Mouse (Mus musculus) neural tube, embryonic 14.5 days (tissue): Measurements from ENCODE around the gene Rgs9bp. TPM values are rescaled to one million over a fixed set of nuclear protein-coding genes. Genes with fewer than 3 reads are reported as not detected.
"Not testable (repeated sequence)": the region's sequence is repeated elsewhere in the genome, so short reads cannot be mapped to it uniquely, and the experiment has no call there.

Source experiments
- ATAC-seq: fragments of 200-750 bp; cut with Nextera tagmentation; 2 replicates; pipeline ENCODE4 v1.8.0; 2017; ENCODE audit warnings: low read depth, mild to moderate bottlenecking, moderate TSS enrichment, moderate library complexity
- H3K27ac ChIP-seq: fragments of 300-500 bp; sonication (generic); 2 replicates; pipeline ENCODE4 v1.5.1; 2014; ENCODE audit warnings: low read depth, mild to moderate bottlenecking, control low read depth, low read length, moderate library complexity, mixed read lengths
- H3K27me3 ChIP-seq: fragments of 300-500 bp; sonication (generic); 2 replicates; pipeline ENCODE4 v1.6.1; 2014; ENCODE audit warnings: low read length; ENCODE audit not compliant: control insufficient read depth, insufficient read depth
- H3K36me3 ChIP-seq: fragments of 300-500 bp; sonication (generic); 2 replicates; pipeline ENCODE4 v1.6.1; 2014; ENCODE audit warnings: low read length, mixed read lengths; ENCODE audit not compliant: control insufficient read depth, insufficient read depth
- H3K4me1 ChIP-seq: fragments of 300-500 bp; sonication (generic); 2 replicates; pipeline ENCODE4 v1.6.1; 2014; ENCODE audit warnings: low read length; ENCODE audit not compliant: control insufficient read depth, insufficient read depth
- H3K4me2 ChIP-seq: fragments of 300-500 bp; sonication (generic); 2 replicates; pipeline ENCODE4 v1.6.1; 2014; ENCODE audit warnings: mild to moderate bottlenecking, low read depth, low read length, control low read depth
- H3K4me3 ChIP-seq: fragments of 300-500 bp; sonication (generic); 2 replicates; pipeline ENCODE4 v1.5.1; 2014; ENCODE audit warnings: low read depth, low read length, control low read depth, mixed read lengths
- H3K9ac ChIP-seq: fragments of 300-500 bp; sonication (generic); replicated peaks from 2 replicates; pipeline ENCODE4 v1.6.1; 2014; ENCODE audit warnings: low read depth, mild to moderate bottlenecking, control low read depth, low read length, mixed read lengths
- H3K9me3 ChIP-seq: fragments of 300-500 bp; sonication (generic); 2 replicates; pipeline ENCODE4 v1.6.1; 2016; ENCODE audit warnings: low read length; ENCODE audit not compliant: control insufficient read depth
- WGBS: fragments of 180-500 bp; shearing (Covaris S2); extraction: QIAGEN DNeasy Blood & Tissue Kit; methylation state at CpG from one replicate; pipeline ENCODE4 v1.1.7; 2014; 5-methylcytosine and 5-hydroxymethylcytosine counted together
- polyA plus RNA-seq: library from polyadenylated mRNA; unstranded; fragments of >200 nt; fragmentation: Nextera tagmentation; extraction: Ambion mirVana; gene quantifications from 2 replicates; pipeline ENCODE4 v1.2.1, GENCODE M21; 2014

Rgs9bp gene
- polyA plus RNA-seq, 1 experiment from 2014 or later, result 0.08 TPM

DNA sequence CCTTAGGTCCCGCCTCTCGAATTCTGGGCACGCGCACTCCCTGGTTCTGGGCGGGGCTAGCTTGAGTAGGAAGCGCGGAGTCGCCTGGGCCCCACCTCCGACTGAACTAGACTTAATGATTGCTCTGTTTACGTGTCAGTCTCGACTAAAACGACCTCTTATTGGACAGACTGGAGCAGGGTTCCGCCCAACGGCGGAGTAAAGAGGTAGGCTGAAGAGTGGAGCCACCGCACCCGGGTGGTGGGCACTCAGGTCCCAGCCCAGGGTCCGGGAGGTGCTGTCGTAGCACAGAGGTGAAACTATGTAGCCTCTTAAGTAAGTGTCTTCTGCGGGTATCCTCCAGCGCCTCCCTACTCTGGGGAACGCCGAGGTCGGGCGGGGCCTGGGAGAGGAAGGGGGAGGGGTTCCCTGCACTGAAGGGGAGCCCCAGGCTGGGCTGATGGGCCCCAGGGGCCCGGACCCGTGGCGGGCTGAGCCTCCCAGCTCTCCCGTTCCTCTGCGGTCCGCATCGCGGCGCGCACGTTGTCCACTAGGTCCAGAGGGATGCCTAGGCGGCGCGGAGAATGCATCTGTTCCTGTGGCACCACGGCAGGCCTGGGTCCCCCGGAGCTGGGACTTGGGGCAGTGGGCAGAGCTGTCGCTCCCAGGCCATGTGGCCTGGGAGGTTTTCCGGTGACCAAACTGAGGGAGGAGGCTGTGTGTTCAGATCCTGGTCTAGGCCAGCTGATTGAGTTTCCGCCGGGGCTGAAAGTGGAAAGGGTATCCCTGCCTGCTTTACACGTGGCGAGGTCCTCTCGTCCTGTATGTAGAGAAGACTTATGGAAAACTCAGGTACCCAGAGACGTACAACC, 898 bp upstream of the Rgs9bp start, which contains the start of gene Ankrd27:
Ankrd27 (plus strand) TSS at position 190 of the 851 bp plus-strand sequence.
- H3K4me3 ChIP-seq, result peak within 1 kb of the TSS; percentile 94
- peaks cover 21% of the 10 kb centered on the region for H3K4me1 ChIP-seq
- H3K9me3 ChIP-seq, result no peaks in the 10 kb centered on the region
- under 1% methylated on average over 49 of the region's 49 CpGs for WGBS
- H3K36me3 ChIP-seq, result no peaks in the 10 kb centered on the region
- H3K4me2 ChIP-seq, result peak within 1 kb of the TSS; percentile 100
- H3K27ac ChIP-seq, result peak within 1 kb of the TSS; percentile 46
- peak; percentile 98 for ATAC-seq
- peak within 1 kb of the TSS; percentile 82 for H3K9ac ChIP-seq
- H3K27me3 ChIP-seq, result peaks cover 19% of the 10 kb centered on the region

DNA sequence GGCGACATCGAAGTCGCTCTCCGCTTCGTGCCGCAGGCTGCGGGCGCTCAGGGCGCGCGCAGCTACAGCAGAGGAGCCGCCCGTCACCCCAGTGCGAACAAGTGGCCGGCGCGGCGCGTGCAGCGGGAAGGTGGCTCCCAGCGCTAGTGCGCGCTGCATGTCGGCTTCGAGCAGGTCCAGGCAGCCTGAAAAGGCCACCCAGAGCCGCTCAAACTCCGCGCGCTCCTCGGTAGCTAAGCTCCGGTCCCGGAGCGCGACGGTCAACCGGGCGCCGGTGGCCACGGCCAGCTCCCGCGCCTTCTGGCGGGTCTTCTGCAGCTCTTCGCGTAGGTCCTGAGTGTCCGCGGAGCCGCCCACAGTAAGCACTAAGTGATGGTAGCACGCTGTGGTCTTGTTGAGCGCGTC, 594 bp downstream of the Rgs9bp start:
- Histone ChIP-seq H3K4me3 (peak overlapping the region; percentile 94), H3K4me1 (peaks cover 21% of the 10 kb centered on the region), H3K9ac (peak overlapping the region; percentile 44), H3K4me2 (peak overlapping the region; percentile 100), H3K27me3 (peaks cover 19% of the 10 kb centered on the region), H3K27ac (no peak overlapping the region), H3K9me3 (no peaks in the 10 kb centered on the region), H3K36me3 (no peaks in the 10 kb centered on the region)
- no peak for ATAC-seq
- WGBS, result 1% methylated on average over 45 of the region's 50 CpGs

DNA sequence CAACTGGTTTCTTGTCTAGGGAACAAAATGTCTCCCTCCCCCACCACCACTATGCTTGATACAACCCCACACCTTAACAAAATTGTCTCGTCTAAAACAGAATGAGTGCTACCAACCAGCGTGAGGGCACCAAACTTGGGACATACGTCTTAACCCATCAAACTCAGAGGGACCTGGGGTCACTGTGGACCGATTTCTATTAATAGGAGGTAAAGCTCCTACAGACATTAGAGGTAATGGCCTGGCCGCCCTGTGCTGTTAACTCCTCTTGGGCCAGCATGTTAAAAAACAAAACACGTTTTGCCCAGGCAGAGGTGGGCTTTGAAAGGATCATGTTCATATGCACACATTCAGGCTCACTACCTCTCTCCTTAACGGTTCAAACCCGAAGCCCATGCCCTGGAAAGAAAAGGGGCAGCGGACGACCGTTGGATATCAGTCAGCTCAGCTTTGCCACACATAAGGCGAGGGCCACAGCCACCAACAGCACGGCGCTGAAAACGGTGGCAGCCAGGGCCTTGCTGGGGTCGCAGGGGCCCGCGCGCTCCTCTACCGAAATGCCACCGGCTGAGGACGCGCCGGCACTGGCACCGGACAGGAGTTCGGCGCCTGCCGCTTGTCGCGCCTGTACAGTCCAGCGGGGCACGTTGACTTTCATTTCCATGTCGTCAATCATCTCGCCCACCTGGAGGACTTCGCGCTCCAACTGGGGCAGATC, 1.2 kb downstream of the Rgs9bp start:
- Histone ChIP-seq H3K4me1 (peaks cover 21% of the 10 kb centered on the region), H3K9ac (peak overlapping the region; percentile 44), H3K27me3 (peaks cover 19% of the 10 kb centered on the region), H3K9me3 (no peaks in the 10 kb centered on the region), H3K27ac (no peak overlapping the region), H3K4me2 (peak overlapping the region; percentile 100), H3K36me3 (no peaks in the 10 kb centered on the region), H3K4me3 (peak overlapping the region; percentile 94)
- 4% methylated on average over 36 of the region's 36 CpGs for WGBS
- no peak for ATAC-seq

- no peak overlapping the region for H3K27ac ChIP-seq
- no peak overlapping the region for H3K4me2 ChIP-seq
- no peaks in the 10 kb centered on the region for H3K9me3 ChIP-seq
- H3K9ac ChIP-seq, result no peak overlapping the region
- 24% methylated on average over 11 of the region's 11 CpGs for WGBS
- peaks cover 21% of the 10 kb centered on the region for H3K4me1 ChIP-seq
- H3K27me3 ChIP-seq, result peaks cover 19% of the 10 kb centered on the region
- H3K36me3 ChIP-seq, result no peaks in the 10 kb centered on the region
- ATAC-seq, result no peak
- no peak overlapping the region for H3K4me3 ChIP-seq
Observed at GRCm38 (mm10) chr7:35583476-35584025, 1.8 kb downstream of the Rgs9bp start.

- WGBS, result 79% methylated on average over 5 of the region's 5 CpGs
- H3K4me2 ChIP-seq, result no peak overlapping the region
- no peaks in the 10 kb centered on the region for H3K9me3 ChIP-seq
- no peaks in the 10 kb centered on the region for H3K36me3 ChIP-seq
- peaks cover 19% of the 10 kb centered on the region for H3K27me3 ChIP-seq
- H3K4me1 ChIP-seq, result peaks cover 21% of the 10 kb centered on the region
- H3K9ac ChIP-seq, result no peak overlapping the region
- H3K4me3 ChIP-seq, result no peak overlapping the region
- no peak for ATAC-seq
- no peak overlapping the region for H3K27ac ChIP-seq
Observed at GRCm38 (mm10) chr7:35582719-35583118, 2.7 kb downstream of the Rgs9bp start.

DNA sequence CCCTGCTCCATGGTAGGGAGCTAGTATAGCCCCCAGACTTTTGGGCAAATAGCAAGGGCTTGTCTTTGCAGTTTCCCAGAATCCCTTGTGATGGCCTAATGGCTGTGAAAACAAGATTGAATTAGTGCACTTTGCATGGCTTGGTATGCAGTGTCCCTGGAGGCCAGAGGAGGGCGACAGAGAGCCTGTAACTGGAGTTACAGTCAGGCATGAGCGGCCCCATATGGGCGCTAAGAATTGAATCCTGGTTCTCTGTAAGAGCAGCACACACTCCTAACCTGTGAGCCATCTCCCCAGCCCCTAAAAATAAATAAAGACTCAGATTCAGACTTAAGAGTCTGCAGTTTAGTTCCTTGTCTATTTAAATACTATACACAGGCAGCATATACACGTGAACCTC, 5.5 kb downstream of the Rgs9bp start:
- H3K27me3 ChIP-seq, result peaks cover 17% of the 10 kb centered on the region
- H3K36me3 ChIP-seq, result no peaks in the 10 kb centered on the region
- peaks cover 8% of the 10 kb centered on the region for H3K4me1 ChIP-seq
- no peak overlapping the region for H3K9ac ChIP-seq
- H3K9me3 ChIP-seq, result no peaks in the 10 kb centered on the region
- no peak overlapping the region for H3K4me3 ChIP-seq
- 30% methylated on average over 4 of the region's 4 CpGs for WGBS
- ATAC-seq, result no peak
- H3K4me2 ChIP-seq, result no peak overlapping the region
- H3K27ac ChIP-seq, result no peak overlapping the region

GRCm38 (mm10) chr7:35570883-35571282, 14.5 kb downstream of the Rgs9bp start:
- ATAC-seq, H3K4me2 ChIP-seq: not testable (repeated sequence)

GRCm38 (mm10) chr7:35569724-35570123, 15.7 kb downstream of the Rgs9bp start:
- not testable (repeated sequence) for H3K4me3 ChIP-seq, H3K27me3 ChIP-seq, H3K36me3 ChIP-seq, H3K9me3 ChIP-seq, H3K4me2 ChIP-seq, H3K4me1 ChIP-seq, H3K9ac ChIP-seq, H3K27ac ChIP-seq, ATAC-seq
- WGBS, result 91% methylated on average over 4 of the region's 4 CpGs

More at GRCm38 (mm10) chr7:35570883-35571282, 14.5 kb downstream of the Rgs9bp start:
- H3K9ac ChIP-seq, H3K4me3 ChIP-seq, H3K9me3 ChIP-seq, H3K4me1 ChIP-seq, H3K36me3 ChIP-seq, H3K27ac ChIP-seq, H3K27me3 ChIP-seq: not testable (repeated sequence)
- 26% methylated on average over 6 of the region's 6 CpGs for WGBS

- not testable (repeated sequence) for H3K36me3 ChIP-seq, H3K4me3 ChIP-seq, H3K27ac ChIP-seq, ATAC-seq, H3K9ac ChIP-seq, H3K4me1 ChIP-seq, H3K27me3 ChIP-seq, H3K9me3 ChIP-seq, H3K4me2 ChIP-seq
- WGBS, result 81% methylated on average over 13 of the region's 13 CpGs
Observed at GRCm38 (mm10) chr7:35565965-35566364, 19.4 kb downstream of the Rgs9bp start.
